Mouse (Mus musculus) erythroblast, adult 5-6 weeks (primary cell): ENCODE measurements around the gene Accsl. TPM values are rescaled to one million over a fixed set of nuclear protein-coding genes. Genes with fewer than 3 reads are reported as not detected.

Experiments
- ATAC-seq: replicated peaks from 2 replicates; pipeline ENCODE4 v1.8.0; 2016; ENCODE audit warnings: moderate number of reproducible peaks, mild to moderate bottlenecking, moderate TSS enrichment, inconsistent platforms; ENCODE audit not compliant: poor library complexity, low FRiP score, severe bottlenecking
- total RNA-seq, 2 experiments: library from RNA; stranded (forward) in 1 of 2; stranded (reverse) in 1 of 2; fragments of 150-400 nt in 1 of 2; fragments of 200-764, 138-1000 nt in 1 of 2; gene quantifications; 2 replicates each; pipeline versions ENCODE4 v1.2.3 to v1.2.4; 2015 to 2017; ENCODE audit warnings: low replicate concordance in 2 of 2

Accsl gene
- total RNA-seq, 2 experiments from 2014 or later = not detected

GRCm38 (mm10) chr2:93822045-93822749, 46.8 kb downstream of the Accsl start, which contains the start of gene Ext2:
Gene Ext2, minus strand, starts transcription at chr2:93822568.
- peak; percentile 94 for ATAC-seq

GRCm38 (mm10) chr2:93817791-93818190, 51.2 kb downstream of the Accsl start:
- no peak for ATAC-seq

GRCm38 (mm10) chr2:93813343-93813742, 55.6 kb downstream of the Accsl start:
- no peak for ATAC-seq

- ATAC-seq = peak; percentile 80
Observed at GRCm38 (mm10) chr2:93811812-93812211, 57.1 kb downstream of the Accsl start.

GRCm38 (mm10) chr2:93809931-93810330, 59.0 kb downstream of the Accsl start:
- no peak for ATAC-seq

- no peak for ATAC-seq
Observed at GRCm38 (mm10) chr2:93808071-93808470, 60.9 kb downstream of the Accsl start.

GRCm38 (mm10) chr2:93807440-93807839, 61.5 kb downstream of the Accsl start:
- no peak for ATAC-seq

- ATAC-seq = no peak
Observed at GRCm38 (mm10) chr2:93806487-93807201, 62.3 kb downstream of the Accsl start.

GRCm38 (mm10) chr2:93805523-93805922, 63.4 kb downstream of the Accsl start:
- no peak for ATAC-seq

Other genes starting within 250 kb of the Accsl start
- gene Alx4, start 226.8 kb downstream of the Accsl start, total RNA-seq (2015; ENCODE audit: low replicate concordance) = not detected in 2 replicates
- gene Alx4, start 226.8 kb downstream of the Accsl start, total RNA-seq (2017; ENCODE audit: low replicate concordance) = not detected in 2 replicates
- 5.8 and 11.1 TPM in 2 replicates for gene Ext2, start 46.6 kb downstream of the Accsl start, total RNA-seq (2015; ENCODE audit: low replicate concordance)
- 2.3 and 7.4 TPM in 2 replicates for gene Ext2, start 46.6 kb downstream of the Accsl start, total RNA-seq (2017; ENCODE audit: low replicate concordance)
- gene Accs, start 19.2 kb downstream of the Accsl start, total RNA-seq (2015; ENCODE audit: low replicate concordance) = 3.3 and 6.3 TPM in 2 replicates
- gene Accs, start 19.2 kb downstream of the Accsl start, total RNA-seq (2017; ENCODE audit: low replicate concordance) = 1.4 and 1.8 TPM in 2 replicates
- not detected in 2 replicates for gene Gm13889, start 88.0 kb upstream of the Accsl start, total RNA-seq (2015; ENCODE audit: low replicate concordance)
- not detected in 2 replicates for gene Gm13889, start 88.0 kb upstream of the Accsl start, total RNA-seq (2017; ENCODE audit: low replicate concordance)
- not detected in 2 replicates for gene Gm27027, start 127.2 kb upstream of the Accsl start, total RNA-seq (2015; ENCODE audit: low replicate concordance)
- gene Gm27027, start 127.2 kb upstream of the Accsl start, total RNA-seq (2017; ENCODE audit: low replicate concordance) = not detected in 2 replicates
- 16.9 and 23.6 TPM in 2 replicates for gene Alkbh3, start 141.7 kb upstream of the Accsl start, total RNA-seq (2015; ENCODE audit: low replicate concordance)
- 2.2 and 10.2 TPM in 2 replicates for gene Alkbh3, start 141.7 kb upstream of the Accsl start, total RNA-seq (2017; ENCODE audit: low replicate concordance)